Mouse (Mus musculus): Measurements from ENCODE around the gene Cep68.

Gene Cep68

GRCm38 (mm10) chr11:20249296-20250110 lies at the start of gene Cep68:
TSS of gene Cep68 (minus strand) at chr11:20249429.
- DNase-seq: peak; percentile 98

GRCm38 (mm10) chr11:20284463-20284862 lies 35.2 kb upstream of the Cep68 start:
- peak; percentile 10 for DNase-seq

- DNase-seq: no peak
Measured at GRCm38 (mm10) chr11:20282601-20283219, 33.5 kb upstream of the Cep68 start.

- peak; percentile 36 for DNase-seq
Measured at GRCm38 (mm10) chr11:20280982-20281381, 31.8 kb upstream of the Cep68 start.

GRCm38 (mm10) chr11:20278702-20279101 lies 29.5 kb upstream of the Cep68 start:
- DNase-seq: no peak

GRCm38 (mm10) chr11:20277106-20277505 lies 27.9 kb upstream of the Cep68 start:
- DNase-seq: no peak

- DNase-seq: no peak
Measured at GRCm38 (mm10) chr11:20275974-20276373, 26.7 kb upstream of the Cep68 start.

- DNase-seq: no peak
Measured at GRCm38 (mm10) chr11:20269885-20270284, 20.7 kb upstream of the Cep68 start.

GRCm38 (mm10) chr11:20262628-20263380 lies 13.6 kb upstream of the Cep68 start:
- DNase-seq: peak; percentile 64

GRCm38 (mm10) chr11:20254791-20255190 lies 5.6 kb upstream of the Cep68 start:
- DNase-seq: no peak

GRCm38 (mm10) chr11:20253088-20253487 lies 3.9 kb upstream of the Cep68 start:
- no peak for DNase-seq

GRCm38 (mm10) chr11:20250476-20251178 lies 1.4 kb upstream of the Cep68 start:
- no peak for DNase-seq

- peak; percentile 52 for DNase-seq
Measured at GRCm38 (mm10) chr11:20248840-20249239, 389 bp downstream of the Cep68 start.

- DNase-seq: peak; percentile 53
Measured at GRCm38 (mm10) chr11:20248277-20248676, 952 bp downstream of the Cep68 start.

- no peak for DNase-seq
Measured at GRCm38 (mm10) chr11:20247146-20247855, 1.9 kb downstream of the Cep68 start.

GRCm38 (mm10) chr11:20246616-20247015 lies 2.6 kb downstream of the Cep68 start:
- DNase-seq: peak; percentile 53

GRCm38 (mm10) chr11:20245316-20245715 lies 3.9 kb downstream of the Cep68 start:
- DNase-seq: no peak

- DNase-seq: no peak
Measured at GRCm38 (mm10) chr11:20244336-20245290, 4.6 kb downstream of the Cep68 start.

- peak; percentile 33 for DNase-seq
Measured at GRCm38 (mm10) chr11:20243214-20243913, 5.9 kb downstream of the Cep68 start.

- DNase-seq: no peak
Measured at GRCm38 (mm10) chr11:20242366-20243056, 6.7 kb downstream of the Cep68 start.
